Mouse (Mus musculus): Measurements from ENCODE around the gene Suox.
"Not testable (repeated sequence)": the region's sequence is repeated elsewhere in the genome, so short reads cannot be mapped to it uniquely, and the experiment has no call there.

The Suox gene

DNA sequence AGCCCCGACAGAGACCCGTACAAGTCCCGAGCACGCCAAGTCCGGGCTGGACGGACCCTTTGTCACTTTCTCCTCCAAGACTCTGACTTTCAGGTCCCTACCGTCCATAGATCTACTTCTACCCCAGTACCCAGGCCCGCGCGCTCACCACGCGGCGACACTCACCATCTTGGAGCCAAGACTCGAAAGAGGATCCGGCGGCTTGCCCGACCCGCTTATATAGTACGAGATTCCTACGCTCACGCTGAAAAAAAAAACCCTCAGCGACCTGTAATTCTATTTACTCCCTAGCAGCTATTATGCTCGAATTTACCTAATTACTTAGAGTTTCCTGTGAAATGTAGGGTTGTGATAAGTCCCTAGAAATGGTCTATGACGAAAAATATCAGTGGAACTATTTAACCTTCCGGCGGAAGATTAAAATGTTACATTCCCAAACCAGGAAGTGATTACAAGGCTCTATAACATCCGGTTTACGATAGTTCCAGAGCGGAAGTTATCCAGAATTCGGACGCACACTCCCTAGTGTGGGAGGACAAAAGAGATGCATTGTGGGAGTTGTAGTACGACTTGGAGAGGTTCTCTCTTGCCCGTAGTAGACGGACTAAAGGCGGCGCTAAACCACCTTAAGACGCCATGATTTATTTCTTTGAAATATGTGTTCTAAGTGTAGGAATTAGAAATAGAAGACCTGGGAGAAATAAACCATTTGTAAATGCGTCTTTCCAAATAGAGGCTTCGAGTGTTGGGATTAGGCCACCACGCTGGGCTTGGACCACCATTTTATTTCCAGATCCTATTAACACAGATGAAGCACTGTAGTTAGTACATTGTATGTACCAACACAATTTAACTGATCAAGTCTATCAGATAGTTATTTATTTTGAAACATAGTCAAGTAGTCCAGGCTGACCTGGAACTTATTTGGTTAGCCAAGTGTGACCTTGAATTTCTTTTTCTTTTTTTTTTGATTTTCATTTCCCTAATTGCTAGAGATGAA is 47.3 kb downstream of the Suox start, which contains the start of gene Rps26:
Gene Rps26 (minus strand): TSS at position 437 of the 1,000 bp plus-strand sequence.
- H3K36me3 ChIP-seq (ENCODE audit: insufficient read depth, low read length), result peaks cover 29% of the 10 kb centered on the region
- peak within 1 kb of the TSS; percentile 98 for H3K4me3 ChIP-seq (replicated peaks; ENCODE audit: low read length)
- TF ChIP-seq NANOG (IDR thresholded peaks at IDR 0.05; ENCODE audit: borderline replicate concordance, low read length) (no peak), CTCF (conservative IDR thresholded peaks at IDR 0.05; ENCODE audit: low read length) (no peak; the same call in 1 of the 2 replicates), POU5F1 (IDR thresholded peaks at IDR 0.05; ENCODE audit: borderline replicate concordance, low read length) (no peak)
- peaks cover 49% of the 10 kb centered on the region for H3K4me1 ChIP-seq (replicated peaks; ENCODE audit: low read depth, low read length)
- no peaks in the 10 kb centered on the region for H3K9me3 ChIP-seq (ENCODE audit: low read length)
- no peaks in the 10 kb centered on the region for H3K27me3 ChIP-seq (ENCODE audit: insufficient read depth, low read length)

DNA sequence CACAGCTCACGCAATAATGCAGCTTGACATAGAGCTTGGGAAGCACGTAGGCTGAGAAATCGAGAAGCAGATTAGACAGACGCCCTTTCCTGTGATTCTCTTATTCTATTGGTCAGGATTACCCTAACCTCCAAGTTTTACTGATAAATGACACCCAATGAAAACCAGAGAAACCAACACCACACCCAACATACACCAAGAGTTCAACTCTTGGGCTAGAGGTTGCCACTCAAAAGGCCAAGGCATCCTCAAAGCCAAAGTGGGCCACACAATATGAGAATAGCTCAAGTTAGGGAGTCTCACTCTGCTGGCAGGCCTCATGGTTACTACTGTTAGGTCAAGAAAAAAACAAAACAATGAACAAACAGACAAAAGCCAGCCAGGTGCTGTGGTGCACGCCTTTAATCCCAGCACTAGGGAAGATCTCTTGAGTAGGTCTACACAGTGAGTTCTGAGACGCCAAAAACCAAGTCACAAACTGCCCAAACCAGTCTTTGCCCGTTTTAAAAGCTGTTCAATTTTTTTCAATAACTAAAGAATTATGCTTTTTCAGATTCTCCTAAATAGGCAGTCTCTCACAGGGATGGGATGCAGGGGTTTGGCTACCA is 48.5 kb downstream of the Suox start:
- H3K36me3 ChIP-seq (ENCODE audit: insufficient read depth, low read length), result peaks cover 29% of the 10 kb centered on the region
- no peak for TF ChIP-seq NANOG (IDR thresholded peaks at IDR 0.05; ENCODE audit: borderline replicate concordance, low read length)
- no peak for TF ChIP-seq CTCF (conservative IDR thresholded peaks at IDR 0.05; ENCODE audit: low read length)
- TF ChIP-seq POU5F1 (IDR thresholded peaks at IDR 0.05; ENCODE audit: borderline replicate concordance, low read length), result no peak

DNA sequence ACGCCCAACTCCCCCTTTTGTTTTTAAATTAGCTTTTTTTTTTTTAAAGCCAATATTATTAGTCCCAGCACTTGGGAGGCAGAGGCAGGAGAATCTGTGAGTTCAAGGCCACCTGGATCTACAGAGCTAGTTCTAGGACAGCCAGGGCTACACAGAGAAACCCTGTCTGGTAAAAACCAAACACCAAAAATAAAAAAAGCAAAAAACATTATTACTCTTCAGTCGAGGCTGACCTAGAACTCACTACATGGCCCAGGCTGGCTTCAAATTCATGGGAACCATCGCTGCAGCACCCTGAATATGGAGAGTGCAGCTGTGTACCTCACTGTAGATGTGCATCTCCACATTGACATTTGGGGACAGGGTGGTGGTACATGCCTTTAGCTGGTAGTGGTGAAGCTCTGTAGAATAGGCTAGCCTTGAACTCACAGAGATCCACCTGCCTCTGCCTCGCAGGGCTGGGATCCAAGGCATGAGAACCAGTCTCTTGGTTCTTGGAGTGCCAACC is 50.7 kb downstream of the Suox start:
- H3K4me1 ChIP-seq (replicated peaks; ENCODE audit: low read depth, low read length), result peaks cover 45% of the 10 kb centered on the region
- H3K4me3 ChIP-seq (replicated peaks; ENCODE audit: low read length); H3K27me3 ChIP-seq (ENCODE audit: insufficient read depth, low read length): not testable (repeated sequence)

More for the DNA sequence above, 48.5 kb downstream of the Suox start:
- Histone ChIP-seq H3K4me3 (replicated peaks; ENCODE audit: low read length) (peak overlapping the region; percentile 98), H3K4me1 (replicated peaks; ENCODE audit: low read depth, low read length) (peaks cover 47% of the 10 kb centered on the region), H3K27me3 (ENCODE audit: insufficient read depth, low read length) (no peaks in the 10 kb centered on the region), H3K9me3 (ENCODE audit: low read length) (no peaks in the 10 kb centered on the region)

DNA sequence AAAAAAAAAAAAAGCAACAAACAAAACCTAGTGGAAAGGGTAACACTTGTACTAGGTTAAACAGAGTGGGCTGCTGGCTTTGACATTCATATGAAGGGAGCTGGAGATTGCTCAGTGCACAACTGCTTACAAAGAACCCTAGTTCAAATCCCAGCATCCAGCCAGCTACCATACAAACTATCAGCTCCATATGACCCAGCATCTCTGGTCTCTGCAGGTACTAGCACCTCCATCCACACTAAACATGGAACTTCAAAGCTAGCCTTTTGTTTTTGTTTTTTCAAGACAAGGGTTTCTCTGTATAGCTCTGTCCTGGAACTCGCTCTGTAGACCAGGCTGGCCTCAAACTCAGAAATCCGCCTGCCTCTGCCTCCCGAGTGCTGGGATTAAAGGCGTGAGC is 51.2 kb downstream of the Suox start:
- Histone ChIP-seq H3K9me3 (ENCODE audit: low read length) (no peaks in the 10 kb centered on the region), H3K27me3 (ENCODE audit: insufficient read depth, low read length) (no peaks in the 10 kb centered on the region), H3K4me1 (replicated peaks; ENCODE audit: low read depth, low read length) (peaks cover 40% of the 10 kb centered on the region), H3K4me3 (replicated peaks; ENCODE audit: low read length) (no peak overlapping the region), H3K36me3 (ENCODE audit: insufficient read depth, low read length) (peaks cover 29% of the 10 kb centered on the region)
- TF ChIP-seq CTCF (conservative IDR thresholded peaks at IDR 0.05; ENCODE audit: low read length) (no peak), NANOG (IDR thresholded peaks at IDR 0.05; ENCODE audit: borderline replicate concordance, low read length) (no peak), POU5F1 (IDR thresholded peaks at IDR 0.05; ENCODE audit: borderline replicate concordance, low read length) (no peak)

More for the DNA sequence above, 50.7 kb downstream of the Suox start:
- H3K9me3 ChIP-seq (ENCODE audit: low read length), result not testable (repeated sequence)
- H3K36me3 ChIP-seq (ENCODE audit: insufficient read depth, low read length), result peaks cover 29% of the 10 kb centered on the region

DNA sequence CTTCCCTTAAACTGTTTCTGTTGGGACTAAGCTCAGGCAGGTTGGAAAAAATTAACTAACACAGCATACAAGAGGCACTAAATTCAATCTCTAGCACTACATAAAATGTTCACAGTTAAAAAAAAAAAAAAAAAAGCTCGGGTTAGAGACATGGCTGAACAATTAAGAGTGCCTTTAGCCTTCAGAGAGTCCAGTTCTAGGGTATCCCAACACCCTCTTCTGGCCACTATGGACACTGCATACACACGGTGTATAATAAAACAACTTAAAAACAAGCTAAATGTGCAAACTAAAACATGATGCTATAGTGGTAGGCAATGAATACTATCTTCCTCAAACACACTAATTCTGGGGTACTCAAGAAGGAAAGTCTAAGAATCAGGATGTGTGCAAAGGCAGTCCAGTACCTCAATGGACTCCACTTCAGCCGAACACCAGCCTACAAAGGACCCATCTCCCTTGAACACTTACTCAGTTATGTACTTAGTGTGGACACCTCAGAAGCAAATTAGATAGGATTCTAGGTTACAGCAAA is 51.8 kb downstream of the Suox start:
- TF ChIP-seq CTCF (conservative IDR thresholded peaks at IDR 0.05; ENCODE audit: low read length) (peak; percentile 31), POU5F1 (IDR thresholded peaks at IDR 0.05; ENCODE audit: borderline replicate concordance, low read length) (no peak), NANOG (IDR thresholded peaks at IDR 0.05; ENCODE audit: borderline replicate concordance, low read length) (no peak)
- H3K4me1 ChIP-seq (replicated peaks; ENCODE audit: low read depth, low read length), result peaks cover 35% of the 10 kb centered on the region
- no peak overlapping the region for H3K4me3 ChIP-seq (replicated peaks; ENCODE audit: low read length)
- no peaks in the 10 kb centered on the region for H3K9me3 ChIP-seq (ENCODE audit: low read length)
- H3K36me3 ChIP-seq (ENCODE audit: insufficient read depth, low read length), result peaks cover 29% of the 10 kb centered on the region
- no peaks in the 10 kb centered on the region for H3K27me3 ChIP-seq (ENCODE audit: insufficient read depth, low read length)

DNA sequence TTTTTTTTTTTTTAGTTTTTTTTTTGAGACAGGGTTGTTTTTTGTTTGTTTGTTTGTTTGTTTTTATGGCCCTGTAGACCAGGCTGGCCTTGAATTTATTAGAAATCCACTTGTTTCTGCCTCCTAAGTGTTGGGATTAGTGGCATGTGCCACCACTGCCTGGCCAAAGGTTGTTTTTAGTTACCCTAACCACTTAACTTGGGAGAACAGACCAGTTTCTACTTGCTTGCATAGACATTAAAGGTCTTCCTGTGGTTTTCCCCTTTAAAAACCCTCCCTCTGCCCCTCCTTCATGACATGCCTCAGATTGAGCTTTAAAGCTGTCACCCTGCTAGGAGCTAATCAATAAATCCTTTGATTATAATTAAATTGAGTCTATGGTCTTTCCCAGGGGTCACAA is 53.6 kb downstream of the Suox start:
- H3K9me3 ChIP-seq (ENCODE audit: low read length), result no peaks in the 10 kb centered on the region
- H3K36me3 ChIP-seq (ENCODE audit: insufficient read depth, low read length), result peaks cover 22% of the 10 kb centered on the region
- peaks cover 32% of the 10 kb centered on the region for H3K4me1 ChIP-seq (replicated peaks; ENCODE audit: low read depth, low read length)
- no peak overlapping the region for H3K4me3 ChIP-seq (replicated peaks; ENCODE audit: low read length)
- TF ChIP-seq CTCF (conservative IDR thresholded peaks at IDR 0.05; ENCODE audit: low read length) (no peak), POU5F1 (IDR thresholded peaks at IDR 0.05; ENCODE audit: borderline replicate concordance, low read length) (no peak), NANOG (IDR thresholded peaks at IDR 0.05; ENCODE audit: borderline replicate concordance, low read length) (no peak)
- H3K27me3 ChIP-seq (ENCODE audit: insufficient read depth, low read length), result no peaks in the 10 kb centered on the region
